Mouse (Mus musculus): ENCODE measurements around the gene Batf3.

- TF ChIP-seq CTCF (IDR thresholded peaks at IDR 0.05; ENCODE audit: borderline replicate concordance, control insufficient read depth, extremely low read depth, insufficient read depth, low read length, poor library complexity) (no peak), POLR2A (IDR thresholded peaks at IDR 0.05; ENCODE audit: control insufficient read depth, extremely low read depth, insufficient read depth, low read length, poor library complexity) (no peak)
These were observed 10.7 kb upstream of the Batf3 start for GRCm38 (mm10) chr1:191086960-191087359.

Measured in thymus, adult 2 months (tissue).